Mouse (Mus musculus) frontal cortex, postnatal 25 days (tissue): Measurements from ENCODE around the gene Ero1lb.

ENCODE experiments used
- DNase-seq, 2 experiments: peaks; one replicate each; pipeline ENCODE4 v3.0.0; 2022; ENCODE audit warnings: low spot score in 2 of 2

Gene Ero1lb

DNA sequence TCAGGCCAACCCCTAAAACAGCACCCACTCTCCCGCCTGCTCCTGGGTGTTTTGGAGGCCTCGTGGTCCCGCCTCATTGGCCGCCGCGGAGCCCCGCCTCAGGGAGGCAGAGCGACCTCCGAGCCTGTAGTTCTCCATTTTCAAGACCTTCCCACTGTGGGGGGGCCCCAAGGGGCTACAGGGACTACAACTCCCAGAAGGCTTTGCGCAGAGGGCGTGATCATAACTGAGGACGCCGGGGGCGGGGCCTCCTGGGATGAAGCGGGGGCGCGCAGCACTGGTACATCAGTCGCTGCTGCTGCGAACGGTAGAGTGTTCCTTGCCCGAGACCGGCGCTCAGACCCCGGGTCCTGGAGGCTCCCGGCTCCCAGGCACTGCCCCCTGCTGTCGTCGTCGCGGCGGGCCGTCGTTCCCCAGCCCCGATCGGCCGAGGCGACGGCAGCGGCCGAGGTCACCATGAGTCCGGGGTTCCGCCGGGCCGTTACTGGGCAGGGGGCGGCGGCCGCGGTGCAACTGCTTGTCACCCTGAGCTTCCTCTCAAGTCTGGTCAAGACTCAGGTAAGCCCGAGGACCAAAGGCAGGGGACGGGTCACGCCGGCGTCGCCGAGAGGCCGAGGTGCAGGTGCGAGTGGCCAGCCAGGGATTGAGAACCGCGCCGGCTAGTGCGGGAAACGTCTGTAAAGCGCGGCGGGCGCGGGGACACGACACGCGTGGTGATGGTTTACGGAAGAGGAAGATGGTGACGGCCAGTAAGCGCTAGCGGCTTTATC, at the start of gene Ero1lb:
Gene Ero1lb, plus strand, starts transcription at position 254 of the 770 bp plus-strand sequence.
- DNase-seq: peak; percentile 97 to 98

DNA sequence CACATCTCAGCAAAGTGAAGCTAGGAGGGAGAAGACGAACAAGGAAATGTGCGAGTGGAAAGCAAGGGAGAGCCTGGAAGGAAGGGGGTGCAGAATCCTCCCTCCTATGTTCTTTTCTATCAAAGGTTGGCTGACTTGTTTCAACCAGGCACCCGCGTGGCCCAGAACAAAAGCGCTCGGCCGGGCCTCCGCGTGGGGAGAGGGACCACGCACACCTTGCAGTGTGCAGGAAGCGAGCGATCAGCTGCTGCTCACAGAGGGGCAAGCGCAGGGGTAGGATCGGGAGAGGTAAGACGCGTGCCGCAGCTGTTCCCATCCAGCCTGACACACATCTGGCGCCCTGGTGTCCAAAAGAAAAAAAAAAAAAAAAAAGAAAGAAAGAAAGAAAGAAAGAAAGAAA, 46.3 kb upstream of the Ero1lb start:
- no peak for DNase-seq

DNA sequence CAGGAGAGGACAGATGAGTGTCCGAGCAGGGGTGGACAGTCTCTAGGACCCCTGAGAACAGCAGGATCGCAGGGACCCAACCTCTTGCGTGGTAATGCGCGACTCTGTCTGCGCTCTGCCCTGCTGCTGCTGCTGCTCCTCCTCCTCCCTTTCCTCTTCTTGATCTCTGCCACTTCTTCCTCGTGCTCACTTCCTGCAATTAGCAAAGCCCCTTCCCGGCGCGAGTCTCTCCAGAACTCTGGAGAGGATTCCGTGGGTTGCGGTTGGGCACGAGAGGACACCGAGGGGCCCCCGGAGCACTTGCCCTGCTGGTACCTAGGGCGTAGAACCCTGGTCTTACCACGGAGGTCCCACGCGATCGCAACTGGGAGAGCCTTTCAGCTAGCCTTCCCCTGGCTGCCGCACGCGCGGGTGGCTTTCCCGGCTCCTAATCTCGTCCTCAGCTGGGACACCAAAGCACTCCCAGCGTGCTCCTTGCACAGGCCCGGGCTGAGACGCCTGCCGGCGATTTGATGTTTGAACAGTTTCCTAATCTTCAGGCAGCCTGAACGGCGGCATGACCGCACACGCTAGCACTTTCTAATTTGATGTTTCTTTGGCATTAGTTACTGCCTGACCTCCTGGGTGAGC, 45.6 kb upstream of the Ero1lb start, which contains the start of gene Edaradd:
Gene Edaradd, minus strand, starts transcription at position 484 of the 630 bp plus-strand sequence.
- peak in 1 of 2 experiments; percentile 9 for DNase-seq

DNA sequence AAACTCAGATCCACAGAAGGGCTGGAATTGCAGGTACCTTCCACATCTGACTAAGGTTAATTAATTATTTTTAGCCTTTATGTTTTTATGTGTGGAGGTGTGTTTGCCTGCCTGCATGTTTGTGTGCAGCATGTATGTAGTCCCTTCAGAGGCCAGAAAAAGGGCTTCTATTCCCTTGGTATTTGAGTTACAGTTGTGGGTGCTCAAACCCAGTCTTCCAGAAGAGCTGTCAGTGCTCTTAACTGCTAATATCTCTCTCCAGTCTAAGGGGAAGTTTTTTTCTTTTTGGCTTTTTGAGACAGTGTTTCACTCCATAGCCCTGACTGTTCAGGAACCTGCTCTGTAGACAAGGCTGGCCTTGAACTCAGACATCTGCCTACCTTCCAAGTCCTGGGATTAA, 43.3 kb upstream of the Ero1lb start:
- DNase-seq: no peak

DNA sequence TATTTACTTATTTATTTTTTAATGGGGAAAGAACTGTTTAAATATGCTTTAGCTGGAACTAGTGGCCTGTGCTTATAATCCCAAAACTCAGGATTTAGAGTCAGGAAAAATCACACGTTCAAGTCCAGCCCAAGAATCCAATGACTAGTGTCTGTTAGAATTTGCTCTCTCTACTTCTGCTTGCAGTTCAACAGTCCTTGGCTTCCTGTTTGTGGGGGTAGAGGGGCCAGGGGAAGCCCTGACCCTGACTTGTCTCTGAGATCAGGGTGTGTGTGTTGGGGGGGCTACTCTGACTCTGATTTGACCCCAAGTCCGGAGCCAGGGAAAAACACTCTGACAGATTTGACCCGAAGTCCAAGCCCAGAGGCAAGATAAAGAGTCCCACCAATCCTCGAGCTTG, 40.0 kb upstream of the Ero1lb start:
- no peak for DNase-seq

DNA sequence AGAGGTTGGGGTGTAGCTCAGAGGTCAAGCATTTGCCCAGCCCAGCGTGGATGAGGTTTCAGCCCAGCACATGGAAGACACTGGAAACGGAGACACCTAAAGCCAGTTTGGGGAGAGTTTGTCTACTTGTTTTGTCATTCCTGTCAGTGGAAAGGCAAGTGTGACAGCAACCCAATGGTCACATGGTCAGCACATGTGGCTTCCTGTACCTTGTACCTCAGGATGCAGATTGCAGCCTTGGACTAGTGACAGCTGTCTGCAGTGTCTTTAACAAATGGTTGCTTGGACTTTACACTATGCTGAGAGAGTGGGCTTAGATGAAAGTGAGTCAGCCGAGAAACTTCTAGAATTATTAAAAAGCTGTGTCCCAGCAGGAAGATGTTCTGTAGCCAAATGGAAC, 31.0 kb upstream of the Ero1lb start:
- DNase-seq: no peak

DNA sequence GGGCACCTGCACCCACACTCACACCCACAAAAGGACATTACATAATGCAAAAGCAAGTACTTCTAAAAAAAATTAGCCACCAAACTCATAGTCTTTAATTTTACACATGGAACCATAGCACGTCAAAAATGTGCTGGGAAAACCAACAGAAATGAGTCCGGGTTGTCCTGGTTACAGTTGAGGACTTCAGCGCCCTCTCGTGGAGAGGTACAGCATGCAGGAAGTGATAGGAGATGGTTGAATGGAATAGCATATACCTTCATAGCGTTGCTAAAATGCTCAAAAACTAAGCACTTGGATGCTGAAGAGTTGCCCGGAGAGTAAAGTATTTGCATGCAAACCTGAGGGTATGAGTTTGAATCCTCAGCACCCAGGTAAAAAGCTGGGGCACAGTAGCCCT, 27.7 kb upstream of the Ero1lb start:
- peak in 1 of 2 experiments; percentile 24 for DNase-seq

DNA sequence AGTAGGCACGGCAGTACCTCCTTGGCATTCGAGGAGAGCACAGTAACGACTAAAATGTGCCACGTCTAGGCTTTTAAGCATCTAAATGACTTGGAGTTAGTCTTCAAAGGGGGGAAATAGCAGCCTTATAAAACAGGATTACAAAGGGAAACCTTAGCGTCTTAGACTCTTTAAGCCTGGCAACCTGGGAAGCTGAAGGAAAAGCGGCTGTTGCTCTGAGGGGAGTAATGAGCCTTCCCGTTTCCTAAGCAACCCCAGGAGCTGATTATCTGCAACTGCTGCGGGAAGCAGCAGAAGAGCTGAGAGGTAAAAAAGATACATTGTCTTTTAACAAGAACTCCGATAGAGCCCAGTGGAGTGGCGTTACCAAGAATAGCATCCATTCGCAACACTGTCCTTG, 26.0 kb upstream of the Ero1lb start:
- DNase-seq: no peak

DNA sequence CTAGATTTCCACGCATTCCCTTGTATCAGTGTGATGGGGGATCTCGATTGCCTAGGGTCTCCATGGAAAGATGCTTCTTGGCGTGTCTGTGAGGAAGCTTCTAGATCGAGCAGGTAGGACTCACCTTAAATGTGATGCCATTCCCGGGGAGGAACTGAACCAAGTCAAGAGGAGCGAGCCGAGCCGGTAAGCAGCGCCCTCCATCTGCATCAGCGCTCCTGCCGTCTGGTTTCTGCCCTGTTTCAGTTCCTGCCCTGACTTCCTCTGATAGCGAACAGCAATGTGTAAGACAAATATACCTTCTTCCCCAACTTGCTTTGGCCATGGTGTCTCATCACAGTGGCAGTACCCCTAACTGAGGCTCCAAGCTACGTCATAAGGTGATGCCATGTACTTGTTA, 25.6 kb upstream of the Ero1lb start:
- no peak for DNase-seq

DNA sequence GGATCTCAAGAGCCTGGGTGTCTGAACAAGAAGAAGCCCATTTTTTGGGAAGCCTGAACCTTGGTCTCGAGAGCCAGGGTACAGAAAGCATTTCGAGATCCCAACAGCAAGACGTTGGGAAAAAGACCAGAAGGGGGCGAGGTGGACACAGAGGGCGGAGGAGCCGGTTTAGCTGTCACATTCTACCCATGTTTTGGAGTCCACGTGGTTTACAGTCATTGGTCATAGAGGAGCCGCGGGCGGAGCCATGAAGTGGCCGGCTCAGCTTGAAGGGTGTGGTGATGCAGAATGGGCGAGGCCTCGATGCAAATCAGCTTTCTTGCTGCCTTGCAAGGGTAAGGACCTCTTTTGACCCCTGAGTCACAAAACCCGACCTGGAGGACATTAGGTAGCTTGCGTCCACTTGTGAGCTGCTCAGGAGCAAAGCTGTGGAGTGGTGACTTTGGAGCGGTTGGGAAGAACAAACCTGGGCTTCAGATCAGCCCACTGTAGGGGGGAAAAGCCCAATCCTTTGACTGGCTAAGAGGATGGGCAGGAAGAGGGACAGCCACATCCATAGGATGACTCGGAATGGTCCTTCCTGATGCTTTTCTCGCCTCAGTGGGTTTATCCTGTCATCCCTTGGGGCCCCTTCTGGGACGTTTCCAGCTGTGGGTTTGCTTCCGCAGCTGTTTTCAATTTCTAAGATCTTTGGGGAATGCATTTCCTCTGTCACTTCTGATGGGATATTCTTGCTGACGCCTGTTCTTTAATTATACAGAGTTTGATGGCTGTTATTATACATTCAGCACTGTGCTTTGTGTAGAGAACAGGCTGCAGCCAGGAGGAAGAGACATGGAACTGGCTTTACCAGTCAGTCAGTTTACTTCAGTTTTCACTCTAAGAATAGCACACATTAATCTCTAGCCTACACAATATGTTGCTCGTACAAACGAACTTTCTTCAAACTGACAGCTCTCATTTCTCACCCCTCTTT, 23.4 kb upstream of the Ero1lb start:
- DNase-seq: no peak

DNA sequence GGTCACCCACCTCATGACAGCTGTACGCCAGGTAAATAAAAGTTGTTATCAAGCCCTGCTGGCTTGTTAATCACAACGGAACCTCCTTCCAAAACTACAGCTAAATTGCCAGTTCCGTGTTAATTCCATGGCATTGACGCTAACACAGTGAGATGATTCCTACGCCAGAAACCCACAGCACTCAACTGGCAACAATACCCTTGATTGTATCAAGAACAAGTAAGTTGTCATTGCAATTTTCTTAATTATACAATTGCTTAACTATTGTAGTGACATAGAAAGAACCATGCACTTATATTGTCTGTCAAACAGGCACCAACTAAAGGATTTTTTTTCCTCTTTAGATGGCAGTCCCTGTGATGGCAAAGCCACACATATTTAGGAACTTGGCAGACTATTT, 22.4 kb upstream of the Ero1lb start:
- no peak for DNase-seq

DNA sequence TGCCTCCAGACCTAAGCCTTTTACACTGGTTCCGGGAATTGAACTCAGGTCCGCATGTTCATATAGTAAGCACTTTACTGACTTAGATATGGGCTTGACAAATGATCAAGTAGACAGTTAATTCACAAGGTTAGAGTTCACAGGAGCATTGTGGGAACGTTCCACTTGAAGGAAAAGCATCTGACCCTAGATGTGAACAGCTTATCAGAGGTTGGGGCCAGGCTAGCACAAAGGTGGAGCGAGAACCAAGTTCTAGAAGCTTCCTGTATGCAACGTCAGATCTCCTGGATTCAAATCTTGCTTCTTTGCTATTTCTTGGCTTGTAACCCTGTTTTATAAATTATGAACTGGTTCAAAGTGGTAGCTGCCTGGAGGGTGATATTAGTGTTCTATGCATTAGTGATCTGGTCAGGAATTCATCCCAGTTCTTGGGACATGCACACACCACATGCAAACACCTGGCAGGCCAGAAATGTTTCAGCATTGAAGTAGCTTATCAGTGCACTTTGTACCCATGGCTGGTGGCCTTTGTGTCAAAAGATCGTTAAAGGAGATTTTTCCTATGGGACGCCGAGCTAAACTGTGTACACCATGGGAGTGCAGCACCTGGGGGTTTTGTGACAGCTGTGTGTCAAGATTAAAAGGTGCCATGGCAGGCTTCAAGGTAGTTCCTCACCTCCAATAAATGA, 21.6 kb upstream of the Ero1lb start:
- DNase-seq: no peak

DNA sequence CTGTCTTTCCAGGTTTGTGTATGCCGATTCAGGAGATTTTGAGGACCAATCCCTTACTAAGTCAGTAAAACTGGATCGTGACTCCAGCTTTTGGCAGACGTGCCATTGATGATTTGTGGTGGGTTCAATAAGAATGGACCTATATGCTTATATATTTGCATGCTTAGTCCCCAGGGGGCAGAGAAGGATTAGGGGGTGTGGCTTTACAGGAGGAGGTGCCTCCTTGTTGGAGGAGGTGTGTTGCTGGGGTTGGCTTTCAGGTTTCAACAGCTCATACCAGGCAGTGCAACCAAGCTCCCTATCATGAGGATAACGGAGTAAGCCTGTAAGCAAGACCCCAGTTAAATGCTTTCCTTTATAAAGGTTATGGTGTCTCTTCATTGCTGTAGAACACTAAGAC, 11.5 kb upstream of the Ero1lb start:
- DNase-seq: no peak

DNA sequence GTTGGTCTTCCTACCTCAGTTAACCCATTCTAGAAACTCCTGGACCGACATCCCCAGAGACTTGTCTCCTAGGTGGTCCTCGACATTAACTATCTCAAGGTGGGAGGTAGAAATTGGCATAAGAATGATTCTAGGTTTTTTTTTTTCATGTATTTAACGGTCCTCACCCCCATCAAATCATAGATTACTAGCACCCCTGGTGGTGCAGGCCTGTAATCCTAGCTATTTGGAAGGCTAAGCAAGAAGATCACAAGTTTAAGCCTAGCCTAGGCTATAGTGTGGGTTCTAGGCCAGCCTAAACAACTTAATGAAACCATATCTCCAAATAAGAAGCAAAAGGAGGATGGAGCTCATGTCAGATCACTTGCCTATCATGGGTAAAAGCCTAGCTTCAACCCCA, 6.6 kb upstream of the Ero1lb start:
- no peak for DNase-seq

DNA sequence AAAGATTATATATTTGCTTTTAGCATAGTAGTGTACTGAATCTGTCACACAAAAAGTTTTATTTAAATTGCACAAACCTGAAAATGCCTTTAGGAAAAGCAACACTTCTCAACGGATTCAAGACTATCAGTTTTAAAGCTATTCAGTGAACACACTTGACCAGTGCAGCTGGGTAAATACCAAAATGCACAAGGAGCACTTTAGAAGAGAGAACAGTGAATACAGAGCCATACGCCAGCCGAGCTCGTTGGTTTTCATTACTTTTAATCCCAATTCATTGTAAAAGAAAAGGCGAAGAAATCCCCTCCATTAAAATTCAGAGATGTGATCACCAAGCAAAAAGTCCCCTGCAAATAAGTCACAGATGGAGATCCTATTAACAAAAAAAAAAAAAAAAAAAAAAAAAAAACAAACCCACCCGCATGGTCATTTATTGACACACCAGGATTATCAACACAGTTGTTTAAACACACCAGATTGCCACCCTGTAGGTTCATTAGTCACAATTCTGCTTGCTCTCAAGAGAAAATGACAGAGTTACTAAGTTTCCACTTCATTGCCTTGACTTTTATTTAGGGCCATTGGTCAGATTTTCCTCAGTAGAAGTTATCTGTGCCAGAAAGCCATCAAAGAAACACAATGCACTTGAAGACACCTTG, 6.1 kb upstream of the Ero1lb start:
- no peak for DNase-seq

DNA sequence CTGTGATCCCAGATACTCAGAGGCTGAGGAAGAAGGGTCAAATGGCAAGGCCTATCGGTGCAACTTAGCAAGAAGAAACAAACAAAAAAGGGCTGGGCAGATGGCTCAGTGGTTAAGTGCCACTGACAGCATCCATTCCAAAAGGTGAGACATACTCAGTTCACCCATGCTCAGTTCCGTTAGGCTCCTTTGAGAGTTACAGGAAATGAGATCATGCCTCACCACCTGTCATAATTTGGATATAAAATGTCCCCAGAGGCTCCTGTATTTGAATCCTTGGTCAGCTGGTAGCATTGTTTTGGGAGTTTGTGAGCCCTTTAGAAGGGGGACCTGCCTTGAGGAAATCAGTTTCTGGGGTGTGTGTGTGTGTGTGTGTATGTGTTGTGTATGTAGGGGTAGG, 3.9 kb upstream of the Ero1lb start:
- no peak for DNase-seq

DNA sequence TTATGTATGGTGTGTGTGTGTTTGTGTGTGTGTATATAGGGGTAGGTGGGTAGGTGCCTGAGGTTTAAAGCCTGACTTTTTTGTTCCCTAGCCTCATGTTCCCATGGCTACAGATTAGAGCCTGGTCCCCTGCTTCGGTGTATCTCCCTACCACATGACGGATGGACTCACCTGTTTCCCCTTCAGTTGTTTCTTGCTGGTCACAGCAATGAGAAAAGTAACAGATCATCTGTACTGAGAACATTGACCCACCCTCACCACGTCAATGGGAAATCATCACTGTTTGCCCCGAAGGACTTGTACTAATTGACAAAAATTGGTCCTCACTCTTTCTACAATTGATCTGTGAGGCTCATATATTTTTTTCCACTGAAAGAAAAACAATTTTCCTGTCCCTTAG, 3.4 kb upstream of the Ero1lb start:
- no peak for DNase-seq

DNA sequence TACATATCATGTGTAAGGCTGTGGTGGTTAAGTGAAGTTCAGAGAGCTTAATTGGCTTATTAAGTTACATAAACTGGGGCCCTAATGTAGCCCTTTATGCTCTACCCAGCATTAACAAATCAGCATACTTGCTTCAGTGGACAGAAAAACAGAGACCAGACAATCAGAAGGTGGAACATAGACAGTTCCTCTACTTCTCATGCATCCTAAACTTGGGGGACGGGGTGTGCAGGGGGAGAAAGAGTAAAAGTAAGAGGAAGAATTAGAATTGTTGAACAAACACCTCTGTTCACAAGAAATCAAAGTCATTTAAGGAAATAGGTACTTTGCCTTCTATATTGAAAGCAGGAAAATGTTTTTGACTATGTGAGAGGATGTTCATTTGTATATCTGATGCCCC, 2.3 kb downstream of the Ero1lb start:
- DNase-seq: no peak

DNA sequence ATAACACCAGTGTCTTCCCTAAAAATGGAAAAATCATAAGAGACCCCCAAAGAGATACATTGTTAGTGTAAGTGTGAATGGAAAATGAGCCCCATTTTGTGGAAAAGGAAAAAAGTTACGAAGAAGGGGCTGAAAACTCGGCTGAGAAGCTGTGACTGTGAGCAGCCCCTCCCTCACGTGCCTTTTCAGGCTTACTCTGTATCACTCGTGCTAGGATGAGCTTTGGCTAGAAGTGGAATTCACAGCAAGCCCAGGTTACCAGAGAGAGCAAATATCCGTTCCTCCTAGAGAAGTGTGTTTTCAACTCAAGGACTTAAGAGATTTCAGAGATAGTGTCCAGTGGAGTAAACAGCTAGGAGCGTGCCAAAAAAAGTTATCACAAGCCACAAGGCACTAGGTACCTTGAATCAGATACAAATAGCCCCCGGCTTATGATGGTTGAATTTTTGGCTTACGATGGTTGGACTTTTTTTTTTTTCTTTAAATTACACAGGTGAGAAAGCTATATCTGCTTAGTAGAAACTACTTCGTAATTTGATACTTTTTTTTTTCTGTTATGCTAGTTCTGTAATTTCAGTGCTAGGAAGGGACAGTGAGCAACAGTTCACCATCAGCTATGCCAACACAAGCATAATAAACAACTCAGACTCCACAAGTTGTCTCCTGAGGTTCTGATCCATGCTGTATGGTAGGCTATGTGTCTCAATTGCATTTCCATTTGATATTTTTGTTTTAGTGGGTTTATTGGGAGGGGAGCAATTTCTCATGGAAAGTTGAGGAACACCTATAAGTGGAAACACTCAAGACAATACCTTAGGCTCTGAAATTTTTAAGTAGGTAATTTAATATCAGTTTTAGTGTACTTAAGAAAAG, 3.2 kb downstream of the Ero1lb start:
- DNase-seq: no peak

DNA sequence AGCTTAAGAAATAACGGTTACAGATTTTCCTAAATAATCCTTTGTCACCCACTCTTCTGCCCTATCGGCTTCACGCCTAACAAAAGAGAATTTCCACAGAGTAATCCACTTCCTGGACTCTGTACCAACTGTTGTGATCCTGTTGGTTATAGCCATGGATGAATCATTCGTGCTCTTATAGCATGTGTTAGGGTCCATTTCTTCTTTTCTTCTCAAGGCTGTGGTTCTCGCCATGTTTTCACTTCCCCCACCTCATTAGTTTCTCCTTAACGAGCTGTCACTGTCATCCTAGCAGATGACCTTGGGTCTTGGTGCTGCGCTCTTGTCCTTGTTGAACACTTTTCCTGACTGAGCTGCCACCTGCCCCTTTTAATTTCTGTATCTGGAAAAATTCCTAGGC, 4.1 kb downstream of the Ero1lb start:
- no peak for DNase-seq
